ENCODE assay signal across 8 mouse cellular contexts in genomic region chr2:125303764-125304384, GRCm38 (mm10). TPM values are rescaled to one million over a fixed set of nuclear protein-coding genes. Genes with fewer than 3 reads are reported as not detected.
DNase-seq lines count a peak whose midpoint lies in the region; ATAC-seq lines count a peak whose summit lies in the region.

No protein-coding gene starts in this region.

- intact Hi-C loops in left cerebral cortex, postnatal 36 days (cut with DNase I) = no loop called here

- ATAC-seq in common myeloid progenitor, adult 5-6 weeks (replicated peaks; ENCODE audit: low read depth, poor library complexity, severe bottlenecking) = peak; percentile 60; the same call in 1 of the 2 replicates

- DNase-seq in adrenal gland, postnatal 25 days = peak; percentile 7
- DNase-seq in adrenal gland, adult 2 months = no peak
- DNase-seq in left cerebral cortex, adult 18-20 months (ENCODE audit: low spot score in 2 of 2) = peak; percentile 7 to 14
- DNase-seq in left cerebral cortex, postnatal 36 days (ENCODE audit: low spot score in 2 of 2) = no peak
- peak; percentile 28 for DNase-seq in A20 (ENCODE audit: low read depth, low spot score)
- no peak for DNase-seq in urinary bladder, postnatal 14 days (ENCODE audit: low spot score)
- DNase-seq in gastrocnemius, adult 18-20 months (ENCODE audit: low spot score) = no peak

RNA-seq across cellular contexts. Expression of gene Dut, which starts 56.9 kb away (rescaled TPM):
- 24.5 and 33.5 TPM in 2 replicates for total RNA-seq in adrenal gland, postnatal 25 days (2021)
- total RNA-seq in adrenal gland, adult 2 months (2021) = 10 to 100 TPM; 15.7 to 23.6 TPM
- polyA plus RNA-seq in adrenal gland, adult 2 months (2012; rRNA removed) = 50.0 and 66.9 TPM in 2 replicates
- 10 to 100 TPM; 24.5 to 26.9 TPM for total RNA-seq in left cerebral cortex, adult 18-20 months (2021)
- 10 to 100 TPM; 26.3 to 27.0 TPM for total RNA-seq in left cerebral cortex, postnatal 36 days (2021)
- 246 and 263 TPM in 2 replicates for total RNA-seq in common myeloid progenitor, adult 5-6 weeks (2017)
- total RNA-seq in gastrocnemius, adult 18-20 months (2021) = 1 to 10 TPM; 6.8 TPM

Comparison
In these comparisons a context has a peak if more than half of its experiments do, and no peak if none do; other contexts are left out.
1. DNase-seq: peak in adrenal gland, postnatal 25 days (single experiment), left cerebral cortex, adult 18-20 months (2 of 2) and A20 (single experiment); none in adrenal gland, adult 2 months (single experiment), left cerebral cortex, postnatal 36 days (0 of 2), urinary bladder, postnatal 14 days (single experiment) and gastrocnemius, adult 18-20 months (single experiment).